Mouse (Mus musculus) left cerebral cortex, adult 11 months (tissue): Measurements from ENCODE around the gene Atg5.

Experiments used
- DNase-seq: peaks from one replicate; pipeline ENCODE4 v3.0.0; 2022; ENCODE audit warnings: low spot score

Gene Atg5

DNA sequence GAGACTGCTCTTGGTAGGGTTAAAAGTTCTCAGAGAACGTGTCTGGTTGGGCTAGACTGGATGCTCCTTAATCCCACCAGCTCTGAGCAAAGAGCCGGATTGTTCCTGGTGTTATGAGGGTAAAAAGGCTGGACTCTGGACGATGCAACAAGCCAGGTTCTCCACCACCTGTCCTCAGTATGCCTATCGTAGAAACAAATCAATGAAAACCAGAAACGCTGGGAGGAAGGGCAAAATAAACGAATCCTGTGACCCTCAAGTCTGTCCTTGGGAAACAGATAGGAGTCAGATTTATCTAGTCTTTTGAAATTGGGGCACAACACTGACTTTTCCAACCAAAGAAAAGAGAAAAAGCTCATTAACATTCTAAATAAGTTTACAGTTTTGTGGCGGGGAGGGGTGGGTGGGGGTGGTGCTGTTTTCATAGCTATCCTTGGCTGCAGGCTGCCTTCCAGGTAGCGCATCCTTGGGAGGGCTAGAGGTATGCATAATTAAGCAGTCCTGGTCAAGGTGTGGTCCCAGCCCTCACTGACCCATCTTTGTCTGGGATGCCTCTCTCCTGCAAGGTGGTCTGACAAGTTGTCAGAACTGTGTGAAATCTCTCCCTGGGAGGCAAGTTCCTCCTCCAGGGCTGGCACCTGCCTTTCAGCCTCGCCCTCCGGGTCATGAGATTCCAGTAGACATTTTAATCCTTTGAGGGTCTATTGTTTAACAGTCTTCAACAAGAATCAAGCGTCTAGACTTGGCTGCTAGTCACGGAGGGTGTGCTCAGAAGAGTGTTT lies 123.5 kb downstream of the Atg5 start:
- DNase-seq, result no peak

DNA sequence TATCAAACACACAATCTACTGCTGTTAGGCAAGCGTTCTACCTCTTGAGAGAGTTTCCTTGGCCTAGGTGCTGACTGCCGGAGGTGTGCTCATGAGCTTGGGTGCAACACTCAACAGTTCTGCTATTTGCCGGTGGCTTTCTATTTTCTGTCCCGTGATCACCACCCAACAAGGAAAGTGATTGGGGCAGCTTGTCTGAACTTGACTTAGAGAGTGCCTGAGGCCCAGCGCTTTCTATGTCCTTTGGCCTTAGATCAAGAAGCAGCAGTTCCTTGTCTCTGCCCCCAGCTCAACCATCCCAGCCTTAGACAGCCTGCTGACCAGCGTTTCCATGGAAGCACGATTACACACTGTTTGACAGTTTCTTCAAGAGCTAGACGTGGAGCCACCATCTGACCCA lies 124.7 kb downstream of the Atg5 start:
- DNase-seq, result no peak

DNA sequence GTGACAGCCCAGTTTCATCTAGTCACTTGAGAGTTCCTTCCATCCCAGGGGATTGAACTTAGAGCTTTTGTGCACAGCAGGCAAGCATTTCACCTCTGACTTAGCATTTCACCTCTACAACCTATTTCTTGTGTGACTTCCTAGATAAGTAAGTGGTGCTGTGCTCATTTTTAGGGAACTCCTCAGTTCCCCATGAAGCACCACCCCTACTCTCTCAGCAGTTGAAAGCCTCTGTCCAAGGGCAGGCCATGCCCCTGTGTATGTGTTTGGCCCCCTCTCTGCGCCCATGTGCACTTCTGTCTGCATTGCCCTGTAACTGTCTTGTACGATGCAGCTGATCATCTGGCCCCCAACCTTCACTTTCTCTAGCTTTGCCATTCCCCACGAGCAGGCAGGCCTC lies 132.0 kb downstream of the Atg5 start:
- no peak for DNase-seq

DNA sequence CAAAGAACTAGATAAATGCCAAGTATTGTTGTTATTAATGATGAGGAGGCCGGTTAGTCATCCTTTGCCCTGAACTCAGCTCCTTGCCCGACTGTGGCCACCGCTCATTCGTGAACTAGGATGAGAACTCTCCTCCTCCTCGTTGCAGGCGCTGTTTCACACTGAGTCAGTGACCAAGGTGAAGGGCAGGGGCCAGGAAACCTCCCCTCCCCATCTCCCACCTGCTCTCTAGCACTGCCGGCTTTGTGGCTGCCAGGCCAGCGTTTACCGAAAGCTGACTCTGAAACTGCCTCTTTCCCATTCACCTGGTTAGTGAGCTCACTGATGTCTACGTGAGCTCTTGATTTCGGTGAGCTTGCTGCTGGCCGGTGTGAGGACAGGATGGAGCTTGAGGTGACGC lies 132.4 kb downstream of the Atg5 start:
- no peak for DNase-seq

DNA sequence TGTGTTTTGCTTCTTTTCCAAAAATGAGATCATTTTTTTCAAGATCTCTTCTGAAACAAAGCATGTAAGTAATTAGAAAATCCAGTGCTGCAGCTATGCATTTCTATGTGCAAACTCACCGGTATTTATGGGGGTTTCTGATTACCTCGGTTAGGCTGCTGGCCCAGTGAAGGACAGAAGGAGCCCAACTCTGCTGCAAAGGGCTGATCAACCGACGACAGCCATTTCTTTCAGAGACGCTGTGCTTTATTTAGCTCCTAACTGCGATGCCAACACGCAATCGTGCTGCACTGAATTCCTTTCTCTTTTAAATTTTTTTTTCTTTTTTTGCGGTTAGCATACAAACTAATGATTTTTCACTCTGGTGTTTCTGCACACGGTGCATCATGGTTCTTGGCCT lies 133.4 kb downstream of the Atg5 start:
- DNase-seq, result no peak

DNA sequence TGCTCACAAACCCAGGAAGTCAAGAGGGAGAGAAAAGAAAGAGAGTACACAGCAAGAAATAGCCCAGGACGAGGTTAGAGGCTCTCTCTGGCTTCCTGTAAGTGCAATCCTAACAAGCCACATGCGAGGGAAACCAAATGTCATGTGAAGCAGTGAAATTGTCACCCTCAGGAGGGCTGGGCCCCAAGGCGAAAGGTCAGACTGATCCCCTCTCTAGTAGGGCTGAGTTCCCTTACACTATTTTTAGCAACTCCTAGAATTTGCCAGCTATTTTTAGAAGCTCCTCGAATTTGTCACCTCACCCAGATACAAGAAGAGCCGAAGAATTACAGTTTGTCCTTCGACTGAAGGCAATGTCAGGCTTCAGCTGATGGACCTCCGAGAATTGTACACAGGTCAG lies 135.3 kb downstream of the Atg5 start:
- DNase-seq, result no peak

DNA sequence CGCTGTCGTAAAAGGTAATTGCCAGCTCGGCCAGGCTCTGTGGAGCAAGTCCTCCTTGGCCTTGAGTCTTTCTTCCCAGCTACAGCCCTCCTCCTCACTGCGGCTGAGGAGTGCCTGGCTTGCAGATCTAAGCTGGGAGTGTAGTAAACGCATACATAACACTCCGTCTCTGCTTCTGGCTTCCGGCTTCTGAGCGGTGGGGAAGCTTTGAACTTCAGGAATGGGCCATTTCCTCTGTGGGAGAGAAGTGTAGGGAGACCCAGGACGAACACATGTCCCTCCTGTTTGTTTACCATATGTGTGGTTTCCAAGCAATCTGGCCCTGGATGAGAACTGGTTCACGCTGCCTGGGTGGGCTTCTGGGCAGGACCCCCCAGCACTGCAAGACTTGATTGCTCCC lies 140.9 kb downstream of the Atg5 start:
- DNase-seq, result no peak

DNA sequence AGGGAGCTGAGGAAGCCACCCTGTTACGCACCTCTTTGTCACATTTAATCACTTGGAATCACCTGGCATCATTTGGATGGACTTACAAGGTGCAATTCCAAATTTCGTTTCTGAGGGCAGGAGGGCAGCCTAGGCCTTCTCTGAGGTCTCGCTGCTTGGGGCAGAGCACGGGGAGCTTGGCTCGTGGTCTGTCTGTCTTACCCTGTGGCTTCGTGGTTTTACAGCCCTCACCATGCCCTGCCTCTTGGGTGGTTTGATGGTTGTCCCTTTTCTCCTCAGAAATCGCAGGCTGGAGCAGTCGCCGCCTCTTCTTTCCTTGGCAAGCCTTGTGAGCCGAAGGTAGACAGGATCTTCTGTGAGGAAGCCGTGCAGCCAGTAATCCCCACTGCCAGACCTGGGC lies 141.8 kb downstream of the Atg5 start:
- DNase-seq, result no peak
